Mouse (Mus musculus) neural tube, embryonic 13.5 days (tissue): ENCODE measurements around the gene Large1. TPM values are rescaled to one million over a fixed set of nuclear protein-coding genes. Genes with fewer than 3 reads are reported as not detected.

Experiments
- ATAC-seq: fragments of 200-750 bp; cut with Nextera tagmentation; 2 replicates; pipeline ENCODE4 v1.8.0; 2017; ENCODE audit warnings: low read depth, mild to moderate bottlenecking, moderate TSS enrichment, moderate library complexity
- H3K27ac ChIP-seq: fragments of 300-500 bp; sonication (generic); replicated peaks from 2 replicates; pipeline ENCODE4 v1.5.1; 2015; ENCODE audit warnings: moderate library complexity, mild to moderate bottlenecking, inconsistent platforms
- H3K27me3 ChIP-seq: fragments of 300-500 bp; sonication (generic); 2 replicates; pipeline ENCODE4 v1.6.1; 2015; ENCODE audit warnings: mild to moderate bottlenecking, inconsistent platforms
- H3K36me3 ChIP-seq: fragments of 300-500 bp; sonication (generic); 2 replicates; pipeline ENCODE4 v1.6.1; 2015; ENCODE audit warnings: mild to moderate bottlenecking, inconsistent platforms
- H3K4me1 ChIP-seq: fragments of 300-500 bp; sonication (generic); replicated peaks from 2 replicates; pipeline ENCODE4 v1.6.1; 2015; ENCODE audit warnings: inconsistent platforms
- H3K4me2 ChIP-seq: fragments of 300-500 bp; sonication (generic); 2 replicates; pipeline ENCODE4 v1.6.1; 2015; ENCODE audit warnings: inconsistent platforms, mild to moderate bottlenecking, moderate library complexity
- H3K4me3 ChIP-seq: fragments of 300-500 bp; sonication (generic); 2 replicates; pipeline ENCODE4 v1.5.1; 2015; ENCODE audit warnings: mild to moderate bottlenecking, inconsistent platforms
- H3K9ac ChIP-seq: fragments of 300-500 bp; sonication (generic); 2 replicates; pipeline ENCODE4 v1.6.1; 2015; ENCODE audit warnings: moderate library complexity, mild to moderate bottlenecking, inconsistent platforms
- H3K9me3 ChIP-seq: fragments of 300-500 bp; sonication (generic); 2 replicates; pipeline ENCODE4 v1.6.1; 2016; ENCODE audit warnings: inconsistent platforms
- WGBS: fragments of 180-500 bp; shearing (Covaris S2); methylation state at CpG from one replicate; pipeline ENCODE4 v1.1.7; 2015; 5-methylcytosine and 5-hydroxymethylcytosine counted together
- polyA plus RNA-seq: library from polyadenylated mRNA; unstranded; fragments of >200 nt; fragmentation: Nextera tagmentation; extraction: Ambion mirVana; gene quantifications from 2 replicates; pipeline ENCODE4 v1.2.1, GENCODE M21; 2015

Gene Large1
- polyA plus RNA-seq, 1 experiment from 2014 or later = 14.2 TPM

DNA sequence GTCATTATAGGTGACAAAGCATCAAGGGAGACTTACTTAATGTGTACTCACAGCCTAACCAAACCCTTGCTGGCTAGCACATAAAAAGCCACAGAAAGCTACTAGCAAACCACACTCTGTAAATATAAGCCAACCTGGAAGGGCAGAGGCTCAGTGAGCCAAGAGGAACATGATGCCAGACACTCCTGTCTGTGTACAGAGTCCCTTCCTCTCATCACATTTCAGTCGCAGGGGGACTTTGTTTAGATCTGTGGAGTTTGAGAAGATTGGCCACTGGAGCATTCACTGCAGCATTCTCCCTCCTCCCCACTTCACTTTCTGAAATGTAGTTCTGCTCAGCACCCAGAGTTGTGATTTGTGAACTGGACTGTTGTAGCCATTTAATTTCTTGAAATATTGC lies 291.9 kb downstream of the Large1 start:
- H3K27ac ChIP-seq = no peak overlapping the region
- no peaks in the 10 kb centered on the region for H3K36me3 ChIP-seq
- 84% methylated on average over 1 of the region's 1 CpGs for WGBS
- H3K27me3 ChIP-seq = no peaks in the 10 kb centered on the region
- no peak overlapping the region for H3K4me3 ChIP-seq
- H3K9ac ChIP-seq = no peak overlapping the region
- no peak overlapping the region for H3K4me2 ChIP-seq
- ATAC-seq = no peak
- H3K4me1 ChIP-seq = no peaks in the 10 kb centered on the region
- H3K9me3 ChIP-seq = no peaks in the 10 kb centered on the region

DNA sequence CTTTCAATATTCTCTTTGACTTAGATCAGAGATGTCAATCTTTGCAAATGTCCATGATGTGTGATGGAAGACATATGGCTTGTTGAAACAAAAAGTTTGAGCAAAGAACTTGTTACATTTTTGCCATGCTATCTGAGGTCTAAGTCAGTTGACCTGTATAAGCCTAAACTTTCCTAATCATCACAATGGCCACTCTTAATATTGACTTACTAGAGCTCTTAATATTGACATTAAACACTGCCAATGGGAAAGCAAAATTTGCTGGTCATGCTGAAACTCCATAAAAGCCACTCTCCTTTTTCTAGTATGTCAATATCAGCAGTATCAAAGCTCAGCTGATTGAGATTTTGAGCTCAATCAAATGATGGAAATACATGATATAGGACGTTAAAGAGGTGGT lies 298.6 kb downstream of the Large1 start:
- no peak for ATAC-seq
- no peaks in the 10 kb centered on the region for H3K9me3 ChIP-seq
- no peak overlapping the region for H3K4me2 ChIP-seq
- no peak overlapping the region for H3K9ac ChIP-seq
- no peaks in the 10 kb centered on the region for H3K27me3 ChIP-seq
- H3K27ac ChIP-seq = no peak overlapping the region
- H3K4me3 ChIP-seq = no peak overlapping the region
- H3K36me3 ChIP-seq = no peaks in the 10 kb centered on the region
- 85% methylated on average over 1 of the region's 1 CpGs for WGBS
- H3K4me1 ChIP-seq = no peaks in the 10 kb centered on the region

DNA sequence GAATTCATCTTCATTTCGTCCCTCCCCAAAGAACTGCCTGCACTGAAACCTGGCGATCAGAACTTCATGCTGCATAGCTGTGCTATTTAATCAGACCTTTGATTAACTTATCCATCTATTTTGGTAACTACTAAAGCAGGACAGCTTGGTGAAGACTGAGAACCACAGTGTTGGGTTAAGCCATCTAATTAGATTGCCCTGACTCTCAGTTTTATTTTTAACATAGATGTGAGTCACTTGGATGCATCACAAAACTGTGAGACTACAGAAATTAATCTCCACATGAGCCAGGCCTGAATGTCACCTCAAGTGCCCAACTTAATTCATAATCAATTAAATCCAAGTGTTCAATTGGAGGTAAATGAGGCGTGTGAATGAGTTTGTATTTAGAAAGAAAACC lies 299.5 kb downstream of the Large1 start:
- 80% methylated on average over 3 of the region's 3 CpGs for WGBS

DNA sequence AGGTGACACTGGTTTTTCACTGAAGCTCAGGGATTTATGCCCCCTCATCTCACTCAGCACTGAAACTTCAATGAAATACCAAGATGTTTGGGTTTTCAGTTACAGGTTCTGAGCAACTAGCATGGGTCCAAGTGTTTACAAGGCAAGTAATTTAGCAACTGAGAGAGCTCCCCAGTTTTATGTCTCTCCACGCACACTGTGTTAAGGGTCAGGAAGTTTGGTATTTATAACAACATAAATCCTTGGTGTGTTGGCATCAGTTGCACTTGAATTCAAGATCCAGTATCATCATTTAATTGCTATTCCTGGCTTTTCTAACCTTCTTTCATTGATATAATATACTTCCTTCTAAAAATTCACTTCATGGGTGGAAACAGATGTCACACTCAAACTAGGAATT lies 300.9 kb downstream of the Large1 start:
- Histone ChIP-seq H3K4me2 (no peak overlapping the region), H3K36me3 (no peaks in the 10 kb centered on the region), H3K9ac (no peak overlapping the region), H3K4me1 (no peaks in the 10 kb centered on the region), H3K4me3 (no peak overlapping the region), H3K9me3 (no peaks in the 10 kb centered on the region), H3K27ac (no peak overlapping the region), H3K27me3 (no peaks in the 10 kb centered on the region)
- 70% methylated on average over 1 of the region's 1 CpGs for WGBS
- ATAC-seq = no peak

More for the DNA sequence above, 299.5 kb downstream of the Large1 start:
- no peak overlapping the region for H3K27ac ChIP-seq
- H3K4me3 ChIP-seq = no peak overlapping the region
- ATAC-seq = no peak
- H3K27me3 ChIP-seq = no peaks in the 10 kb centered on the region
- H3K36me3 ChIP-seq = no peaks in the 10 kb centered on the region
- no peak overlapping the region for H3K4me2 ChIP-seq
- no peaks in the 10 kb centered on the region for H3K9me3 ChIP-seq
- no peak overlapping the region for H3K9ac ChIP-seq
- no peaks in the 10 kb centered on the region for H3K4me1 ChIP-seq

DNA sequence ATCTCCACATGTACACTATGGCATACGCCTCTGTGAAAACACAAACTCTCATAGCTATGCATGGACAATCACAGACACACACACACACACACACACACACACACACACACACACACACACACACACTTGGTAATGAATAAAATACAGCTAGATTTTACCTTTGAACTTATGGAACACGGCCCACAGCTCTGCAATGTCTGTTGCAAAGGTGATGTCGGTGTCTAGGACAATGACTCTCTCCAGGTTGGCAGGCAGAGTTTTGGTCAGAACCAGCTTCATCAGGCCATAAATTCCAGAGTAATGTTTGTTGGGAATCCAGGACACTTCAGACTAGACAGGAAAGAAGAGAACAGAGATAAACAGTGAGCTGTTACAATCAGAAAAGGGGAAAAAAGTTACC lies 305.2 kb downstream of the Large1 start:
- H3K36me3 ChIP-seq = no peaks in the 10 kb centered on the region; the same call in 1 of the 2 replicates
- 98% methylated on average over 3 of the region's 3 CpGs for WGBS
- H3K9me3 ChIP-seq = no peaks in the 10 kb centered on the region
- ATAC-seq = no peak
- H3K4me2 ChIP-seq = no peak overlapping the region
- no peaks in the 10 kb centered on the region for H3K4me1 ChIP-seq
- H3K4me3 ChIP-seq = no peak overlapping the region
- no peak overlapping the region for H3K9ac ChIP-seq
- H3K27ac ChIP-seq = no peak overlapping the region
- H3K27me3 ChIP-seq = no peaks in the 10 kb centered on the region

DNA sequence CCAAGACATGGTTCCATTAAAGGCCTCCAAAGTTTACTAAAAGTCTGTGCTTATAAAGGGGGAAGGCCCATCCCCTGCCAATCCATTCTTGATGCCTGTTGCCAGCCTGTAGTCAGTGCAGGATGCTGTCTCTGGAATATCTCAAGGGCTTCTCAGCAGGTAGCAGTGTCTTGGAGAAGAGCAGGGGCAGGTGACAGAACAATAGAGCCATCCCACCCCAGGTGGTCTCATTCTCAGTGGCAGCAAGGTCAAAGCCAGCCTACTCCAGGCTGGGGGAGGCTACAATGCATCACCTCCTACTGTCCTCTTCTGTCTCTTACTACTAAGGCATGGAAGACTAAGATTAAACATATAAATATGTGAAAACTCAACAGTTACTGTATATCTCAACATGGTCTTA lies 323.6 kb downstream of the Large1 start:
- Histone ChIP-seq H3K9me3 (no peaks in the 10 kb centered on the region), H3K36me3 (no peaks in the 10 kb centered on the region), H3K4me3 (no peak overlapping the region), H3K4me2 (no peak overlapping the region), H3K27ac (no peak overlapping the region), H3K27me3 (no peaks in the 10 kb centered on the region), H3K9ac (no peak overlapping the region), H3K4me1 (no peaks in the 10 kb centered on the region)
- ATAC-seq = no peak

DNA sequence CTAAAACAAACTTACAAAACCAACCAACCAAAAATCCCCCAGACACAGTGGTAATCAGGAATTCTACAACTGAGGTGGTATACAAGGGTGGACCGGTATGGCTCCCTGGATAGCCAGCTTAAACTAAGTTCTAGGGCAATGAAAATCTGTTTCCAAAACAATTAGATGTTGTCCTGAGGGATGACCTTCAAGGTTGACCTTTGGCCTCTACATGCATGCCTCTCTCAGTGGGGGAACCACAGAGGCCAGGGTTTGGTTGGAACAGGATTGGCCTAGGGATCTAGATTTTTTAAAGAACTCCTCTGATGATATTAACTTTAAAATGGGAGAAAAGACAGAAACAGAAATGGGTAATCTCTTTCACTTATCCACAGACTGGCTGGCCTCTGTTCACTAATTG lies 335.1 kb downstream of the Large1 start:
- no peak overlapping the region for H3K4me2 ChIP-seq
- WGBS = 73% methylated on average over 1 of the region's 1 CpGs
- no peak overlapping the region for H3K9ac ChIP-seq
- H3K9me3 ChIP-seq = no peaks in the 10 kb centered on the region
- no peaks in the 10 kb centered on the region for H3K4me1 ChIP-seq
- no peak for ATAC-seq
- H3K27me3 ChIP-seq = no peaks in the 10 kb centered on the region
- H3K27ac ChIP-seq = no peak overlapping the region
- H3K36me3 ChIP-seq = no peaks in the 10 kb centered on the region
- H3K4me3 ChIP-seq = no peak overlapping the region

DNA sequence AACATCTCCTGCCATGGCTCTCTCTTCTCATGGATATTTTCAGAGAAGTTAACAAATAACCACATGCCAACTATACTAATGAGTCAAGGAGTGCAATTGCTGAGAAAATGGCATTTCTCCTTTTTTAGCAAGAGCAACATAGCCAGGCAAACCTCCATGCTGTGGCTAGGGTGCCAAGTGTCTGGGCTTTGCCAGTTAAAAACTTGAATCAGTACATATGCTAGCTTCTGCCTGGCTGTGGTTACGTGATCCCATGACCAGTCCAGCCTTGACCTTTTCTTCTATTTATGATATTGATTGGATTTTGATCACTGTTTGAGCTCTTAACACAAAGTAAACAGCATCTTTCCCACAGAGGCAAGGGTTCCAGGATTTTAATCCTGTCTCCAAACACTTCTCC lies 335.7 kb downstream of the Large1 start:
- no peak overlapping the region for H3K9ac ChIP-seq
- whole genome bisulfite sequencing = 82% methylated on average over 1 of the region's 1 CpGs
- H3K4me2 ChIP-seq = no peak overlapping the region
- H3K36me3 ChIP-seq = no peaks in the 10 kb centered on the region
- no peaks in the 10 kb centered on the region for H3K9me3 ChIP-seq
- H3K27ac ChIP-seq = no peak overlapping the region
- H3K4me1 ChIP-seq = no peaks in the 10 kb centered on the region
- no peak for ATAC-seq
- H3K27me3 ChIP-seq = no peaks in the 10 kb centered on the region
- no peak overlapping the region for H3K4me3 ChIP-seq

DNA sequence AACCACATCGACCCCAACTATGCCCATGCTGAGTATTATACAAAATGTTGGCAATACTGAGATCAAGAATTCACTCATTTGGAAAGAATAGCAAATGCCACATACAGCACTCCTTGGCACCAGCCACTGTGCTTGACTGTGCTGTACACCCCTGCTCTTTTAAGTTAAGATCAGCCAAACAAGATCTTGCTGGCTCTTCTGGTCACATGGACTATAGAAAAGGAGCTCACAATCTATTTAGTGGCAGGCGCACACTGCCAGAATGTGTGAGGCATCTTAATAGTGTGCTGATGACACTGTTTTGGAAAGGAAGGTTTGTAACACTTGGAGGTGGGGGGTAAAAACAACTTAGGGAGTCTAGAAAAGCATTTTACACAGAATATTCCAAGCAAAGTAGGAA lies 337.0 kb downstream of the Large1 start:
- 95% methylated on average over 2 of the region's 2 CpGs for WGBS
- no peak overlapping the region for H3K27ac ChIP-seq
- no peaks in the 10 kb centered on the region for H3K4me1 ChIP-seq
- no peak overlapping the region for H3K4me2 ChIP-seq
- no peaks in the 10 kb centered on the region for H3K27me3 ChIP-seq
- no peaks in the 10 kb centered on the region for H3K9me3 ChIP-seq
- H3K4me3 ChIP-seq = no peak overlapping the region
- no peak overlapping the region for H3K9ac ChIP-seq
- no peak for ATAC-seq
- H3K36me3 ChIP-seq = no peaks in the 10 kb centered on the region

DNA sequence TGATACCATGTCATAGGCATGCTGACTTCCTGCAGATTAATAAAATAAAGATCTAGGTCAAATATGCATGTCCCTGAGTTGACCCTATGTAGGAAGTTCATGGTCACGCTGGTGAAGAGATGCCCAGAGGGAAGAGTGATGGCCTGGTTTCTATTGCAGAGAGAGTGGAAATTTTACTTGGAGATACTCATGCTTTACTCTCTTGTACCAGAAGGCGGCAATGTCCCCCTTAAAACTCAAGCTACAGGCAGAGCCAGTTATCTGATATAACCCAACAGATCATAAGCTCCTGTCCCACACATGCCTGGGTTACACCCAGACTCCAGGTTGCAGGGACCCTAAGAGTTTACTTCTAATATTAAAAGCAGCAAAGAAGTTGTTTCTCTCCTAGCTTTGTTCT lies 345.9 kb downstream of the Large1 start:
- no peak overlapping the region for H3K4me3 ChIP-seq
- H3K27me3 ChIP-seq = no peaks in the 10 kb centered on the region
- no peak overlapping the region for H3K4me2 ChIP-seq
- no peaks in the 10 kb centered on the region for H3K4me1 ChIP-seq
- H3K36me3 ChIP-seq = no peaks in the 10 kb centered on the region
- WGBS = 55% methylated on average over 2 of the region's 2 CpGs
- no peak overlapping the region for H3K27ac ChIP-seq
- no peaks in the 10 kb centered on the region for H3K9me3 ChIP-seq
- no peak for ATAC-seq
- H3K9ac ChIP-seq = no peak overlapping the region

DNA sequence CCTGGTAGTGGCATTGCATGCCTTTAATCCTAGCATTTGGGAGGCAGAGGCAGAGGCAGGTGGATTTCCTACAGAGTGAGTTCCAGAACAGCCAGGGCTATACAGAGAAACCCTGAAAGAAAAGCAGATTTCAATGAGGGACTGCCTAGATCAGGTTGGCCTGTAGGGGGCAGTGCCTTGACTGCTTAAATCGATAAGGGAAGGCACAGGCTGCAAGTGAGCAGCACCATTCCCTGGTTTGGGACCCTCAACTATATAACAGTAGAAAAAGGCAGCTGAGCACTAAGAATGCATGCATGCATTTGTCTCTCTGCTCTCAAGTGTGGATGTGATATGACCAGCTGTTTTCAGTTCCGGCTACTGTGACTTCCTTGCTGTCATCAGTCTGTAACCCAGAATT lies 349.5 kb downstream of the Large1 start:
- WGBS = 60% methylated on average over 2 of the region's 2 CpGs
- Histone ChIP-seq H3K9ac (no peak overlapping the region), H3K36me3 (no peaks in the 10 kb centered on the region), H3K4me3 (no peak overlapping the region), H3K27me3 (no peaks in the 10 kb centered on the region), H3K4me1 (no peaks in the 10 kb centered on the region), H3K9me3 (no peaks in the 10 kb centered on the region), H3K27ac (no peak overlapping the region), H3K4me2 (no peak overlapping the region)
- 0 out of 2 replicates have a peak, but pooled peaks have one; percentile 53 for ATAC-seq

DNA sequence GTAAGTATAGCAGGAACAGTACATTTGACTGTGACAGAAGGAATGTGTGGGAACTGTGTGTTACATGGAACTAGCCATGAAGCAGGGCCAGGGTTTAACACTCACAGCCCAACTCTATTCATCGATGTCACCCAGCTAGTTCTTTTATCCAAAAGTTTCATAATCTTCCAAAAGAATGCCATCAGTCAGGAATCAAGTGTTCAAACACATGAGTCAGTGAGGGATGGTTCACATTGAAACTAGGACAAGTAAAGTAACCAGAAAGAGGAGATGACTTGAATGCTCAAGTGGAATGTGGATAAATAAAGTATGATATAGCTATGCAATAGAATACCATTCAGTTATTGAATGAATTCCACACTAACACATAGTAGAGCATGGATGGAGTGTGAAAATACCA lies 359.5 kb downstream of the Large1 start:
- H3K27me3 ChIP-seq = no peaks in the 10 kb centered on the region
- no peak for ATAC-seq
- no peaks in the 10 kb centered on the region for H3K4me1 ChIP-seq
- 98% methylated on average over 1 of the region's 1 CpGs for WGBS
- no peak overlapping the region for H3K27ac ChIP-seq
- no peak overlapping the region for H3K4me3 ChIP-seq
- no peaks in the 10 kb centered on the region for H3K9me3 ChIP-seq
- no peak overlapping the region for H3K4me2 ChIP-seq
- H3K36me3 ChIP-seq = no peaks in the 10 kb centered on the region
- H3K9ac ChIP-seq = no peak overlapping the region

DNA sequence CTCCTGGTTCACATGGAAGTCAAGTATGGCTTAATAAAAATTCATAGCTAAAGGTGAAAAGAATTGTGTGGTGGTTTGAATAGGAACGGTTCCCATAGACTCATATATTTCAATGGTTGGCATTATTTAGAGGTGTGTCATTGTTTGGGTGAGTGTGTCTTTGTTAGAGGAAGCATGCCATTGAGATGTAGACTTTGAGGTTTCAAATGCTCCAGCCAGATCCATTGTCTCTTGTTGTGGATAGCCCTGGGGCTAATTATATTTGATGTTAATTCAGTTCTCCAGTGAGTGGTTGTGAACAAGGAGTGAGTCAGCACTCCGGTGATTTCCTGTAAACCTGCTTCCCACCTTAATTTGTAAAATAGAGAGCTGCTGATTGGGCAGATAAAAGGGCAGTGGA lies 362.9 kb downstream of the Large1 start:
- no peaks in the 10 kb centered on the region for H3K27me3 ChIP-seq
- WGBS = 67% methylated on average over 2 of the region's 2 CpGs
- no peaks in the 10 kb centered on the region for H3K36me3 ChIP-seq
- H3K4me1 ChIP-seq = no peaks in the 10 kb centered on the region
- no peak overlapping the region for H3K27ac ChIP-seq
- H3K9me3 ChIP-seq = no peaks in the 10 kb centered on the region
- H3K9ac ChIP-seq = no peak overlapping the region
- ATAC-seq = no peak
- H3K4me3 ChIP-seq = no peak overlapping the region
- H3K4me2 ChIP-seq = no peak overlapping the region
